Mouse (Mus musculus) kidney, adult 10 weeks (tissue): ENCODE measurements around the gene Kcnk6. TPM values are rescaled to one million over a fixed set of nuclear protein-coding genes. Genes with fewer than 3 reads are reported as not detected.

ENCODE experiments used
- polyA plus RNA-seq: library from polyadenylated mRNA; stranded (reverse); fragments of 350-450 nt; fragmentation: Illumina TruSeq; extraction: RNeasy Lipid Tissue Mini Kit (QIAGEN cat#74804); gene quantifications from one replicate; pipeline ENCODE4 v1.2.3, GENCODE M21; 2014; ENCODE audit warnings: low read depth, low replicate concordance

Gene Kcnk6
- polyA plus RNA-seq: 1.1 TPM

GRCm38 (mm10) chr7:29232247-29233013 is at the start of gene Kcnk6:
Gene Kcnk6 (minus strand): TSS chr7:29232515.

GRCm38 (mm10) chr7:29281201-29282073 is 49.1 kb upstream of the Kcnk6 start, which contains the start of gene Spint2:
Gene Spint2 (minus strand): TSS chr7:29281912.

GRCm38 (mm10) chr7:29248261-29248841 is 16.0 kb upstream of the Kcnk6 start, which contains the start of gene 2200002D01Rik:
Gene 2200002D01Rik (minus strand): TSS chr7:29248466.

GRCm38 (mm10) chr7:29238019-29238967 is 6.0 kb upstream of the Kcnk6 start, which contains the start of gene Yif1b:
Gene Yif1b (plus strand): TSS chr7:29238329.

GRCm38 (mm10) chr7:29213675-29214082 is 18.6 kb downstream of the Kcnk6 start, which contains the start of gene Catsperg1:
Gene Catsperg1 (minus strand): TSS chr7:29214035.

GRCm38 (mm10) chr7:29180077-29180853 is 52.0 kb downstream of the Kcnk6 start, which contains the start of gene Psmd8:
Gene Psmd8 (minus strand): TSS chr7:29180701.

Other genes starting within 250 kb of the Kcnk6 start
- gene Ryr1, start 107.3 kb downstream of the Kcnk6 start, polyA plus RNA-seq: not detected
- not detected for gene Rasgrp4, start 97.7 kb downstream of the Kcnk6 start, polyA plus RNA-seq
- gene Fam98c, start 76.3 kb downstream of the Kcnk6 start, polyA plus RNA-seq: 2.0 TPM
- gene Ggn, start 62.3 kb downstream of the Kcnk6 start, polyA plus RNA-seq: not detected
- gene Spred3, start 62.1 kb downstream of the Kcnk6 start, polyA plus RNA-seq: 1.3 TPM
- 69.3 TPM for gene Psmd8, start 51.8 kb downstream of the Kcnk6 start, polyA plus RNA-seq
- gene Catsperg1, start 18.5 kb downstream of the Kcnk6 start, polyA plus RNA-seq: not detected
- gene Yif1b, start 5.8 kb upstream of the Kcnk6 start, polyA plus RNA-seq: not detected
- gene 2200002D01Rik, start 16.0 kb upstream of the Kcnk6 start, polyA plus RNA-seq: 3.1 TPM
- 18.5 TPM for gene Spint2, start 49.4 kb upstream of the Kcnk6 start, polyA plus RNA-seq
- gene Ppp1r14a, start 56.8 kb upstream of the Kcnk6 start, polyA plus RNA-seq: not detected
- gene Dpf1, start 71.4 kb upstream of the Kcnk6 start, polyA plus RNA-seq: not detected